Mouse (Mus musculus): ENCODE results near the gene Limk2. TPM values are rescaled to one million over a fixed set of nuclear protein-coding genes. Genes with fewer than 3 reads are reported as not detected.

Limk2 gene
- total RNA-seq, 2 experiments from 2014 or later, result 82.9 to 103 TPM

GRCm38 (mm10) chr11:3313294-3313693 lies 95.7 kb downstream of the Limk2 start:
- intact Hi-C loops (cut with DNase I), result no loop called here
- DNase-seq (ENCODE audit: low spot score in 2 of 2), result no peak

GRCm38 (mm10) chr11:3311586-3312347 lies 97.2 kb downstream of the Limk2 start:
- DNase-seq (ENCODE audit: low spot score in 2 of 2), result no peak
- intact Hi-C loops (cut with DNase I), result no loop called here

GRCm38 (mm10) chr11:3310789-3311585 lies 98.0 kb downstream of the Limk2 start:
- intact Hi-C loops (cut with DNase I), result no loop called here
- DNase-seq (ENCODE audit: low spot score in 2 of 2), result no peak

- DNase-seq (ENCODE audit: low spot score in 2 of 2), result no peak
- intact Hi-C loops (cut with DNase I), result no loop called here
Measured at GRCm38 (mm10) chr11:3309884-3310283, 99.1 kb downstream of the Limk2 start.

- DNase-seq (ENCODE audit: low spot score in 2 of 2), result no peak
- intact Hi-C loops (cut with DNase I), result no loop called here
Measured at GRCm38 (mm10) chr11:3307875-3308274, 101.1 kb downstream of the Limk2 start.

- intact Hi-C loops (cut with DNase I), result no loop called here
- no peak for DNase-seq (ENCODE audit: low spot score in 2 of 2)
Measured at GRCm38 (mm10) chr11:3305821-3306220, 103.2 kb downstream of the Limk2 start.

GRCm38 (mm10) chr11:3302792-3303191 lies 106.2 kb downstream of the Limk2 start:
- no peak for DNase-seq (ENCODE audit: low spot score in 2 of 2)
- intact Hi-C loops (cut with DNase I), result no loop called here

GRCm38 (mm10) chr11:3302385-3302784 lies 106.6 kb downstream of the Limk2 start:
- peak; percentile 46 to 47 for DNase-seq (ENCODE audit: low spot score in 2 of 2)
- intact Hi-C loops (cut with DNase I), result no loop called here

- no peak for DNase-seq (ENCODE audit: low spot score in 2 of 2)
- intact Hi-C loops (cut with DNase I), result no loop called here
Measured at GRCm38 (mm10) chr11:3301075-3301474, 107.9 kb downstream of the Limk2 start.

- no peak for DNase-seq (ENCODE audit: low spot score in 2 of 2)
- intact Hi-C loops (cut with DNase I), result no loop called here
Measured at GRCm38 (mm10) chr11:3298813-3299185, 110.2 kb downstream of the Limk2 start.

- DNase-seq (ENCODE audit: low spot score in 2 of 2), result no peak
- intact Hi-C loops (cut with DNase I), result no loop called here
Measured at GRCm38 (mm10) chr11:3297871-3298812, 110.8 kb downstream of the Limk2 start.

GRCm38 (mm10) chr11:3296056-3296455 lies 112.9 kb downstream of the Limk2 start:
- DNase-seq (ENCODE audit: low spot score in 2 of 2), result no peak
- intact Hi-C loops (cut with DNase I), result no loop called here

- DNase-seq (ENCODE audit: low spot score in 2 of 2), result no peak
- intact Hi-C loops (cut with DNase I), result no loop called here
Measured at GRCm38 (mm10) chr11:3294641-3295040, 114.3 kb downstream of the Limk2 start.

Other genes starting within 250 kb of the Limk2 start
- gene Sfi1, start 215.7 kb downstream of the Limk2 start, total RNA-seq (2021), result 10 to 100 TPM; 43.7 to 73.1 TPM
- 10 to 100 TPM; 57.4 to 72.3 TPM for gene Eif4enif1, start 206.8 kb downstream of the Limk2 start, total RNA-seq (2021)
- 10 to 100 TPM; 86.5 to 91.1 TPM for gene Drg1, start 142.8 kb downstream of the Limk2 start, total RNA-seq (2021)
- gene Patz1, start 120.3 kb downstream of the Limk2 start, total RNA-seq (2021), result 10 to 100 TPM; 48.3 to 49.2 TPM
- gene Pik3ip1, start 78.8 kb downstream of the Limk2 start, total RNA-seq (2021), result 10 to 100 TPM; 32.6 to 34.3 TPM
- 10 to 100 TPM; 26.9 to 27.5 TPM for gene Rnf185, start 43.2 kb upstream of the Limk2 start, total RNA-seq (2021)
- 1 to 10 TPM; 2.3 to 4.9 TPM for gene Pla2g3, start 79.1 kb upstream of the Limk2 start, total RNA-seq (2021)
- 10 to 100 TPM; 53.7 to 58.3 TPM for gene Inpp5j, start 95.6 kb upstream of the Limk2 start, total RNA-seq (2021)
- 100 to 1,000 TPM; 128 to 155 TPM for gene Selenom, start 105.5 kb upstream of the Limk2 start, total RNA-seq (2021)
- 1 to 10 TPM; 8.2 to 8.9 TPM for gene Smtn, start 131.4 kb upstream of the Limk2 start, total RNA-seq (2021)
- 10 to 100 TPM; 33.4 to 47.0 TPM for gene Morc2a, start 240.0 kb upstream of the Limk2 start, total RNA-seq (2021)